Mouse (Mus musculus): ENCODE data around the gene Qrich1.

DNA sequence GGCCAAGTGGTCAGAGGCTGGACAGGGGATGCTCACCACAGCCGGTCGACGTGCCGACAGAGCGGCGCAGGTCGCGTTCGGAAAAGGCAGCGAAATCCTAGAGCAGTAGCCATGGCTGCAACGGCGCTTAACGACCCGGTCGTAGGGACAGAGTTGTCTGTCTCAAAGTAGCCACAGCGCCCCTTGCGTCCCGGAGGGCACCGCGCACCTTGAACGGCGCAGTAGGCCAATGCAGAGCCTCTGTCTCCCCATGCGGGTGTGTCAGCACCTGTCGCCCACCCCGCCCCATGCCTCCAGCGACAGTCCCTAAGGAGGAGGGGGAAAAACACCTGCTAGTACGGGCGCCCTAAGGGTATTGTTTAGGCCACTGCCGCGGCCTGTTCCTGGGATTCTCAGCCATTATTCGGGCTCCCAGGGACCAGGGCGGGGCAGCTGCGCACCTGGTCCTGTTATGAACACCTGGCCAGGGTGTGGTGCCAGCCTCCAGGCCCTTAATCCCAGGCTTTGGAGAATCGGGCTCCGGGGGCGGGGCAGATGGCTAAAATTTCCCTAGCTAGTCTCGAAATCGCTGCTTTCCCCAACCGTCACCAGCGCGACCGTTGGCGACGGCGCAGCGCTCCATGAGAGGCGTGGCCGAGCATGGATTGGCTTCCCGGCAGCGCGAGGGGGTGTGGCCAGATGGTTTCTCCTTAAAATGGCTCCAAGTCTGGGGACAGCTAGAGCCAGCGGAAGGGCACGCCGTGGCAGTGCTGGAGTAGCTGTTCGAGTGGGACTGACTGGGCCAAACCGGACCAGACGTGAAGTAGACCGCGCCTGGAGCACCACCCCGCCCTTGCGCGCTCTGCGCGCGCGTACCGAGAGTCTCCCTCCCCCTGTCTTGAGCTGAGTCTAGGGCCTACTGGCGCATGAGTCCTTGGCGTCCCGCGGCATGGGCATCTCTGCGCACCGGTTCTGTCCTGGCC is 50.5 kb downstream of the Qrich1 start, which contains the start of gene Ndufaf3:
- peak; percentile 87 for TF ChIP-seq CTCF (IDR thresholded peaks at IDR 0.05; ENCODE audit: insufficient read depth, low read depth, low read length)
- TF ChIP-seq POLR2A (IDR thresholded peaks at IDR 0.05; ENCODE audit: insufficient read depth, low read depth, low read length): peak; percentile 94
